In the genomic region with DNA sequence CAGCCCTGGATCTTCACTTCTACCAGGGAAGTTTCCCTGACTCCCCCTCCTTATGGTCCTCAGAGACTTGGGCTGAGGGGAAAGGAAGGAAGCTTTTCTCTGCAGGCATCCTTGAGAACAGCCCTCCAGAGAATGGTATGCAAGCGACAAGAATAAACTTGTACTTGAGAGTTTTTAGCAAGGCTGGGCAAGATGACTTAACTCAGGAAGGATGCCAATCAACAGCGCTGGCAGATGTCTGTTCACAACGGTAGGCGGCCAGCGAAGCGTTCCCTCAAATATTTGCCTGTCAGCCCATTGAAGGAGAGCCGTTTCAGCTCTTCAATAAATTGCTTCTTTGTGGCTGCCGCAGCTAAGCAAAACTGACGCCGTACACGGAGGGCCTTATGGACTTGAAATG, we compare ENCODE assay signal across 20 mouse cellular contexts.
DNase-seq lines count a peak whose midpoint lies in the region; ATAC-seq and TF ChIP-seq lines count a peak whose summit lies in the region.
"Had no signal": no experiment of that assay in that cellular context is flagged by ENCODE, and none has a peak within 500 bp of the region (broad histone marks: within the 10 kb centered on the region; RNA-seq: fewer than 3 reads in every experiment).

No protein-coding gene starts in this region.

- H3K9me3 ChIP-seq in hindbrain, postnatal 0 days (ENCODE audit: low read length), result no peaks in the 10 kb centered on the region
- no peaks in the 10 kb centered on the region for H3K9me3 ChIP-seq in hindbrain, embryonic 14.5 days (ENCODE audit: control insufficient read depth, low read length)
- H3K9me3 ChIP-seq in neural tube, embryonic 15.5 days (replicated peaks), result no peaks in the 10 kb centered on the region
- no peaks in the 10 kb centered on the region for H3K9me3 ChIP-seq in liver, embryonic 11.5 days (ENCODE audit: control insufficient read depth, low read length)
- H3K9me3 ChIP-seq: embryonic facial prominence, embryonic 15.5 days; limb, embryonic 15.5 days; lung, embryonic 15.5 days had no signal

- no peak overlapping the region for H3K9ac ChIP-seq in hindbrain, postnatal 0 days (replicated peaks; ENCODE audit: low read length)
- H3K9ac ChIP-seq in hindbrain, embryonic 14.5 days, result no peak overlapping the region
- no peak overlapping the region for H3K9ac ChIP-seq in neural tube, embryonic 15.5 days (replicated peaks)
- no peak overlapping the region for H3K9ac ChIP-seq in liver, embryonic 11.5 days (ENCODE audit: low read depth, low read length)
- H3K9ac ChIP-seq: embryonic facial prominence, embryonic 15.5 days; limb, embryonic 15.5 days; lung, embryonic 15.5 days had no signal

- H3K4me2 ChIP-seq in hindbrain, postnatal 0 days (ENCODE audit: low read depth, low read length), result no peak overlapping the region
- H3K4me2 ChIP-seq in hindbrain, embryonic 14.5 days (replicated peaks), result no peak overlapping the region
- no peak overlapping the region for H3K4me2 ChIP-seq in neural tube, embryonic 15.5 days
- H3K4me2 ChIP-seq in liver, embryonic 11.5 days, result no peak overlapping the region
- H3K4me2 ChIP-seq: embryonic facial prominence, embryonic 15.5 days; heart, embryonic 11.5 days; limb, embryonic 15.5 days; lung, embryonic 15.5 days had no signal

- ATAC-seq in hindbrain, postnatal 0 days, result peak; percentile 24; the same call in 1 of the 2 replicates
- no peak for ATAC-seq in hindbrain, embryonic 14.5 days (ENCODE audit: low FRiP score)
- ATAC-seq in neural tube, embryonic 15.5 days (ENCODE audit: low FRiP score), result peak; percentile 43; the same call in 1 of the 2 replicates
- ATAC-seq in liver, embryonic 11.5 days (replicated peaks; ENCODE audit: low FRiP score), result no peak
- ATAC-seq: activated CD4-positive, CD25-positive, alpha-beta regulatory T cell, adult 4 months had no signal

- 44% methylated on average over 11 of the region's 11 CpGs for WGBS in hindbrain, postnatal 0 days
- WGBS in hindbrain, embryonic 14.5 days, result 68% methylated on average over 11 of the region's 11 CpGs
- 63% methylated on average over 11 of the region's 11 CpGs for WGBS in neural tube, embryonic 15.5 days
- whole genome bisulfite sequencing in liver, embryonic 11.5 days, result 81% methylated on average over 11 of the region's 11 CpGs

- TF ChIP-seq CTCF in hindbrain, postnatal 0 days (IDR thresholded peaks at IDR 0.05; ENCODE audit: low read depth), result no peak

- no peaks in the 10 kb centered on the region for H3K4me1 ChIP-seq in hindbrain, postnatal 0 days (ENCODE audit: insufficient read depth, low read length)
- 0 out of 2 replicates have a peak, but pooled peaks cover 3% of the 10 kb centered on the region for H3K4me1 ChIP-seq in hindbrain, embryonic 14.5 days (replicated peaks; ENCODE audit: control insufficient read depth, insufficient read depth, low read length)
- 0 out of 2 replicates have a peak, but pooled peaks cover 3% of the 10 kb centered on the region for H3K4me1 ChIP-seq in neural tube, embryonic 15.5 days
- no peaks in the 10 kb centered on the region for H3K4me1 ChIP-seq in liver, embryonic 11.5 days (replicated peaks; ENCODE audit: control insufficient read depth, insufficient read depth, low read length)
- H3K4me1 ChIP-seq: embryonic facial prominence, embryonic 15.5 days; limb, embryonic 15.5 days; lung, embryonic 15.5 days had no signal

- no peak overlapping the region for H3K4me3 ChIP-seq in hindbrain, postnatal 0 days (ENCODE audit: low read length)
- H3K4me3 ChIP-seq in hindbrain, embryonic 14.5 days (replicated peaks; ENCODE audit: low read length), result no peak overlapping the region
- no peak overlapping the region for H3K4me3 ChIP-seq in neural tube, embryonic 15.5 days (replicated peaks)
- no peak overlapping the region for H3K4me3 ChIP-seq in liver, embryonic 11.5 days (ENCODE audit: low read depth, low read length)
- H3K4me3 ChIP-seq: embryonic facial prominence, embryonic 15.5 days; left cerebral cortex, adult 2 months; limb, embryonic 15.5 days; lung, embryonic 15.5 days had no signal

- no peak overlapping the region for H3K27ac ChIP-seq in hindbrain, postnatal 0 days
- H3K27ac ChIP-seq in hindbrain, embryonic 14.5 days, result no peak overlapping the region
- H3K27ac ChIP-seq in neural tube, embryonic 15.5 days (replicated peaks), result no peak overlapping the region
- no peak overlapping the region for H3K27ac ChIP-seq in liver, embryonic 11.5 days (ENCODE audit: low read depth, low read length)
- H3K27ac ChIP-seq: embryonic facial prominence, embryonic 15.5 days; left cerebral cortex, adult 2 months; limb, embryonic 15.5 days; lung, embryonic 15.5 days had no signal

- H3K27me3 ChIP-seq in hindbrain, postnatal 0 days (ENCODE audit: insufficient read depth, low read length), result no peaks in the 10 kb centered on the region
- H3K27me3 ChIP-seq in hindbrain, embryonic 14.5 days (ENCODE audit: control insufficient read depth, insufficient read depth, low read length), result no peaks in the 10 kb centered on the region
- H3K27me3 ChIP-seq in neural tube, embryonic 15.5 days (replicated peaks), result no peaks in the 10 kb centered on the region
- no peaks in the 10 kb centered on the region for H3K27me3 ChIP-seq in liver, embryonic 11.5 days (replicated peaks; ENCODE audit: control insufficient read depth, insufficient read depth, low read length)
- H3K27me3 ChIP-seq: embryonic facial prominence, embryonic 15.5 days; limb, embryonic 15.5 days; lung, embryonic 15.5 days had no signal

- peak; percentile 9 for DNase-seq in embryo, embryonic 10 days (ENCODE audit: low spot score)
- DNase-seq in embryo, embryonic 9.5 days (ENCODE audit: extremely low spot score), result no peak
- DNase-seq in hindbrain, postnatal 0 days (ENCODE audit: low spot score), result peak; percentile 63
- no peak for DNase-seq in hindbrain, embryonic 14.5 days (ENCODE audit: low spot score)
- DNase-seq in neural tube, embryonic 10.5 days (ENCODE audit: extremely low spot score, low spot score), result no peak
- DNase-seq in layer of hippocampus, postnatal 36 days, result peak; percentile 36 to 62
- DNase-seq in liver, embryonic 11.5 days (ENCODE audit: low spot score), result no peak
- DNase-seq: adrenal gland, postnatal 25 days; gastrocnemius, postnatal 25 days; heart, postnatal 36 days; kidney, adult 11 months; kidney, postnatal 14 days; thymus, postnatal 25 days had no signal

- H3K36me3 ChIP-seq in hindbrain, postnatal 0 days (ENCODE audit: insufficient read depth, low read length), result no peaks in the 10 kb centered on the region
- H3K36me3 ChIP-seq in hindbrain, embryonic 14.5 days (replicated peaks; ENCODE audit: control insufficient read depth, insufficient read depth), result no peaks in the 10 kb centered on the region
- H3K36me3 ChIP-seq in neural tube, embryonic 15.5 days, result no peaks in the 10 kb centered on the region
- H3K36me3 ChIP-seq in liver, embryonic 11.5 days (ENCODE audit: control insufficient read depth, insufficient read depth, low read length), result no peaks in the 10 kb centered on the region
- H3K36me3 ChIP-seq: embryonic facial prominence, embryonic 15.5 days; limb, embryonic 15.5 days; lung, embryonic 15.5 days had no signal

Comparison
In these comparisons a context has a peak if more than half of its experiments do, and no peak if none do; other contexts are left out.
1. DNase-seq: peak in embryo, embryonic 10 days (single experiment), hindbrain, postnatal 0 days (single experiment) and layer of hippocampus, postnatal 36 days (2 of 2); none in embryo, embryonic 9.5 days (single experiment), hindbrain, embryonic 14.5 days (single experiment), neural tube, embryonic 10.5 days (single experiment) and liver, embryonic 11.5 days (single experiment).
2. ATAC-seq: peak in hindbrain, postnatal 0 days (single experiment) and neural tube, embryonic 15.5 days (single experiment); none in hindbrain, embryonic 14.5 days (single experiment) and liver, embryonic 11.5 days (single experiment).